Mouse (Mus musculus): ENCODE data around the gene Igfl3.

The Igfl3 gene

GRCm38 (mm10) chr7:18176194-18176593 lies at the start of gene Igfl3:
TSS of gene Igfl3 (plus strand) at chr7:18176494.
- no peak for DNase-seq

- no peak for DNase-seq
Measured at GRCm38 (mm10) chr7:18210938-18211337, 34.6 kb downstream of the Igfl3 start.

GRCm38 (mm10) chr7:18214699-18215098 lies 38.4 kb downstream of the Igfl3 start:
- no peak for DNase-seq

Measured in B cell, adult 2 months (primary cell).